Mouse (Mus musculus) thymus, postnatal 4 days (tissue): Measurements from ENCODE around the gene Vamp9.

Experiments
- DNase-seq: peaks from one replicate; pipeline ENCODE4 v3.0.0; 2021

Gene Vamp9

GRCm38 (mm10) chr5:99941776-99942502 lies 35.9 kb downstream of the Vamp9 start:
- DNase-seq, result no peak

- DNase-seq, result no peak
These were observed 46.5 kb downstream of the Vamp9 start for GRCm38 (mm10) chr5:99952513-99952912.

DNA sequence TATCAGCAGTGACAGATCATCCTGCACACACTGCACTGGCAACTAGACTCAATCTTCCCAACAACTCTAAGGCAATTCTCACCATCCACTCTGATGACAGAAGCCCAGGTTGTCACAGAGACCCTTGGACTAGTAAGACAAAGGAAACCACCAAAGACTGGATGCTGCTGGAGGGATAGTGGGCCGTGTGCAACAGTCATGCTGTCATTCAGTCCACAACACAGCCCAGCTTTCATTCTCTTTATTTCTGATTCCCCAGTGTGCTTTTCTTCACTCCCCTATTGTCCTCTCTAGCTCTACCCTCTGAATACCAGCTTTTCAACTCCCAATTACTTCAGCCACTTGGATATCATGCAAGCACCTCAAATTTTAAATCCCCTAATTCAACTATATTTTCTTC lies 47.8 kb downstream of the Vamp9 start:
- no peak for DNase-seq

- no peak for DNase-seq
These were observed 52.6 kb downstream of the Vamp9 start for GRCm38 (mm10) chr5:99958666-99959065.

DNA sequence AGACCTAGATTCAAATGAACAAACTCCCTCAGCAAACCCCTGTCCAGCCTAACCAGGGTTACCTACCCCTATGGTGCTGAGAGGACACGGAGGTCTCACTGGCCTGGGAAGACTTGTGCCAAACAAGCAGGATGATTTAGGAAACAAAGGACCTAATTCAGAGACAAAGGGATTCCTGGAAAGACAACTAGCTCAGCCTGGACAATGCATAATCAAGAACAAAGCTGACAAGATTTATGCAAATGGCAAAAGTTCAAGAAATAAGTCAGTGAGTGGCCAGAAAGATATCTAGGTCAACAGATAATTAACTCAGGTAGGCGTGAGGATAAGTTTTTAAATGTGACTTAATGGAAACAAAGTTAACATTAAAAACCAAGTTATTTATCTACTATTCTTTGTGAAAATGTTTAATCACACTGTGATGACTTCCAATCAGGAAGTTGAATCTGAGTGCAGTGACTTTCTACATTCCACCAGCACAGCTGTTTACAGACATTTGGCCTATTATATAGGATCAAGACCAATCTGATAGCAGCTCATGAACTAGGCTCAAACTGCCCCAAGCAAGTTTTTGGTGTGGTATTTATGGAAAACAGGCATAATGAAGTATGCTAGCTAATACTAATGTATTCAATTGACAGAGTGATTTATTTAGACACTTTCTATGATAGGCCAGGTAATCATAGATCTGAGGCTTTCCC lies 53.3 kb downstream of the Vamp9 start:
- no peak for DNase-seq

GRCm38 (mm10) chr5:99959960-99960359 lies 53.9 kb downstream of the Vamp9 start:
- DNase-seq, result no peak

- peak; percentile 18 for DNase-seq
These were observed 67.9 kb downstream of the Vamp9 start for GRCm38 (mm10) chr5:99973941-99974340.

GRCm38 (mm10) chr5:99975061-99975460 lies 69.0 kb downstream of the Vamp9 start:
- DNase-seq, result no peak

DNA sequence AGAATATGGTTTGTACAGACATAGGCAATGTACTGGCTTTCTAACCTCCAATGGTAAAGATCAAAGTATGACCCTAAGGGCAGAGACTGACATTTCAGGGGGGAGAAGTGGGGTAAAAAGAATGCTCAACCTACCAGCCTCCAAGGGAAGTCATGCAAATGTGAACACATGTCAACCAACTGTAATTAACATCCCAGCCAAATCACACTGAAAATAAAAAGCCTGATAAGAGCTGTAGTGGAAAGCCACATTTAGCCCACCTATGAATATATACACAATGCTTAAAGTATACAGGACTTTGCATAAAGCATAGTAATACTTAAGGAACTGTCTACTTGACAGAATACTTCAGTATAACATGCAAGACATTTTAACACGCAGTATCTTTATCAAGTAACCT lies 69.7 kb downstream of the Vamp9 start:
- no peak for DNase-seq

DNA sequence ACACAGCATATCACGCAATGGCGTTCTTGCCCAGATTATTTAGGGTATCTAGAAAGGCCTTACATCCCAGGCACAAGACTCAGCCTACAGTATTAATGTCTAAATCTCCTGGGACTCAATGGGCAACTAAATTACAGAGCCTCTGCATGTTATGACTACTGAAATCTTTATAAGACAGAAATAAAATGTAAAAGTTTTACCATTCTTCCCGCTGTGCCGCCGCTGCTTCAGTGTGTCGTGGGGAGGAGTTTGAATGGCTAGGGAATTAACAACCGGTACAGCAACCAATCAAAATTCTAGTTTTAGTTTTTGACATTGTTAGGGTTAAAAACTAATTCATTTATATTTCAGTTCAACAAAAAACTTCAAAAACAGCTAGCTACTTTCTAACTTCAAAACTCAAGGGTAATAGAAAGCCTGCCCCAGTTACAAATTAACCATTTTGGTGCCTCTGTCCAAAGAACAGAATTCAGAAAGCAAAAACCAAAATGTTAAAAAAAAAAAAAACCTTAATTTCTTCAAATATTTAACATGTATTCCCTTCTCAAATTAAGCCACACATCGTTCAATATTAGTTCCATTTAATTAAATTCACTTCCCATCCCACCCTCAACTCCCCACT lies 70.4 kb downstream of the Vamp9 start:
- DNase-seq, result peak; percentile 25

DNA sequence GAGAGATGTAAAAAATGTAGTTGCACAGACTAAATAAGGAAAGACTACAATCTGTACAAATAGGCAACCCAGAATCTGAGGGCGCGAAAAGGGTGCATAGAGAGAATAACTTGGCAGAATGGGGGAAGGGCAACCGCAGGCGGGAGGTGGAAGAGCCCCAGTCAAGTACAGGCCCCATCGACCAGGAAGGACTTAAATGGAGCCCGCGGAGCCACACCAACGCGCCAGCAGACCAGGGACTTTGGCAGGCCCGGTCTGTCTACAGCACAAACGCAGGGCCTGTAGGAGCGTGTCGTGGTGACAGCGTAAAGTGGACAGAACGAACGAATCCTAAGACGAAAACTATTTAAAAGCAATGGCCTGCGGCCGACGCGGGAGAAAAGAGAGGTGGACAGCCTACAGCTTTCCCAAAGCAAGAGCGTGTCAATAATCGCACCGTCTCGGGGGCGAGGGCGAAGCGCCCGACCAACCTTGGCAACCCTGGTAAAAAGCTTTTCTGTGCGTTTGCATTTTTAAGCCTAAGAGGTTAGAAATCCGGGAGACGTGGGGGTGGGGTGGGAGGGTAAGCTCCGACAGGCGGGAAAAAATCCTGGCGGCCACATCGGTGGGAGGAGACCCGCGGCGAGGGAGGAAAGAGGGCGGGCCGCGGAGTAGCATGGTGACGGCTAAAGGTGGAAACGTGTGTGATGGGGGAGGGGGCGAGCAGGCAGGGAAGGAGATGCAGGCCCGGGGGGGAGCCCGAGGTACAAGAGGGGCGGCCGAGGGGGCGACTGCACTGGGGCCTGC lies 71.7 kb downstream of the Vamp9 start:
- DNase-seq, result peak; percentile 84

GRCm38 (mm10) chr5:99978699-99979442 lies 72.8 kb downstream of the Vamp9 start, which contains the start of the genes Hnrnpd and 4930524J08Rik:
Gene Hnrnpd (minus strand): TSS chr5:99978938.
Gene 4930524J08Rik (plus strand): TSS chr5:99979061.
- DNase-seq, result peak; percentile 92

DNA sequence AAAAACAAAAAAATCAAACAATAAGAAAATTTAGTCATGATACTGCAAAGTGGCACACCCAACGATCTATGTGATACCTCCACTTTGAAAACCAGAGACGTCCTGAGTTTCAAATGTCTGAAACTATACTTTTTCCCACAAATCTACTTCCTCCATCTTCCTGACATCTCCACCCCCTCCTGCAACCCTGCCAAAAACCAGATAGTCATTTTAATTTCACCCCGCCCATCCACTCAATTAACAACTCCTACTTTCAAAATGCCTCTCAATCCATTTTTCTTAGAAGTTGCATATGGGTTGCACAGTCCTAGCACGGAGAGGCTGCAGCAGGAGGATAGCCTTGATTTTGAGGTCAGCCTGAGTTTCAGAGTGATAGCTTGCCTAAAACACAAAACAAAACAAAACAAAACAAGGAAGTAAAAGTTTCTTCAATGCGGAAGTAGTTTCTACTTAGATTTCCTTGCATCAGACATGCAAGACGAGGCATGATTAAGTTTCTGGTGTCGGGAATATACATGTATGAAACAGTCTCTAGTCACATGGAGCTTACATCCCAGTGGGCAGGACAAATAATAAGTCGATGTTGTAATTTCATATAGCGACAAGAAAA lies 77.5 kb downstream of the Vamp9 start:
- no peak for DNase-seq

- DNase-seq, result no peak
These were observed 88.1 kb downstream of the Vamp9 start for GRCm38 (mm10) chr5:99994166-99994565.

- no peak for DNase-seq
These were observed 88.6 kb downstream of the Vamp9 start for GRCm38 (mm10) chr5:99994680-99995079.

- no peak for DNase-seq
These were observed 94.0 kb downstream of the Vamp9 start for GRCm38 (mm10) chr5:100000048-100000447.

GRCm38 (mm10) chr5:100000500-100000899 lies 94.4 kb downstream of the Vamp9 start:
- no peak for DNase-seq
